Mouse (Mus musculus): ENCODE measurements around the gene Clybl. TPM values are rescaled to one million over a fixed set of nuclear protein-coding genes. Genes with fewer than 3 reads are reported as not detected.

Gene Clybl
- polyA plus RNA-seq, 1 experiment = 11.7 TPM

DNA sequence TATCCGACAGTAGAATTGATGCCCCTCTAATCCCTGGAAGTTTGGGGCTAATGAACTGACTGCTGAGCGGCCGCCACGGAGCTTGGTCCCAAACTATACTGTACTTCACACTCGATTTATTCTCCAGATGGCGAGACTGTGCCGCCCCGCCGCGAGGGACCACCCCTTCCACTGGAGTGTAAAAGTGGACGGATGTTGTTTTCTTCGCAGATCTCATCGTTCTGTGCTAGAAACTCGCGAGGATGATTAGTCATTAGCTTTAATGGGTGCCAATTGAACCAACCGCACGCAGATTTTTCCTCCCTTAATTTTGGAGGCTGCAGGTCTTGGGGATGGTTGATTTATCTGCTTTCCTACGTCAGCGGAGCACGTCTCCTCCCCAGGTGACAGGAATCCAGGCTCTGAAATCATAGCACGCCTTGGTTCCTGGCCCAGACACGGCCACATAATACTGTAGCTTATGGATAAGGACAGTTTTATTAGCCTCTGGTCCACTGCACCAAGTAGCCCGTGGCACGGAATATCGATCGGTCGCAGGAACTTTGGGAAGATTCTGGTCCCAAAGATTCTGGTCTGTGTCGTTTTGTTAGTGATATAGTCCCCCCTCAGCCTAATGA lies 185.9 kb downstream of the Clybl start:
- DNase-seq (ENCODE audit: low read depth) = peak; percentile 81
- TF ChIP-seq CTCF (IDR thresholded peaks at IDR 0.05; ENCODE audit: borderline replicate concordance, extremely low read depth, insufficient read depth, insufficient read length) = no peak
- TF ChIP-seq POLR2A (IDR thresholded peaks at IDR 0.05; ENCODE audit: borderline replicate concordance, extremely low read depth, insufficient read depth, insufficient read length, poor library complexity, severe bottlenecking) = no peak

DNA sequence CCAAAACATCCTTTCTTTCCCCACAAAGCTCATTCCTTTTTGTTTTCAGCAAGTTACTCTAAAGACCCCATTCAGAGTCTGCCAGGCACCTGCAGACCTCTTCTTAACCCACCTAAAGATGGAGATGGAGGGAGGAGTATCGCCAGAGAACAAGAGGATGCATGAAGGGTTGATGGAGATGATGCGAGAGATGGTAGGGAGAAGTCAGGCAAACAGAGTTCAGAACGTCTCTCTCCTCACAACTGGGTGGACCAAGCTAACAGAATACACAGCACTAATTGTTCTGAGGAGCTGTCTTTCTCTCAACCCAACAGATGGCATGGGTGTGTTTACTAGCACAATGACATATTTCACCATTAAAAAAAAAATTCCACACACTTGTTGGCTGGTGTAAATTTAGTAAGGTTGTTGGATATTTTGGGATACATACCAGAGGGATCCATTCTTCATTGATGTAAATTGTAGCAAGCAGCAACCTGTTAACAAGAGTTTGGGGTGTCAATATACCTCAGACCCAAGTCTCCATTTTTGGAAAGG lies 186.4 kb downstream of the Clybl start:
- no peak for DNase-seq (ENCODE audit: low read depth)
- no peak for TF ChIP-seq POLR2A (IDR thresholded peaks at IDR 0.05; ENCODE audit: borderline replicate concordance, extremely low read depth, insufficient read depth, insufficient read length, poor library complexity, severe bottlenecking)
- no peak for TF ChIP-seq CTCF (IDR thresholded peaks at IDR 0.05; ENCODE audit: borderline replicate concordance, extremely low read depth, insufficient read depth, insufficient read length)

DNA sequence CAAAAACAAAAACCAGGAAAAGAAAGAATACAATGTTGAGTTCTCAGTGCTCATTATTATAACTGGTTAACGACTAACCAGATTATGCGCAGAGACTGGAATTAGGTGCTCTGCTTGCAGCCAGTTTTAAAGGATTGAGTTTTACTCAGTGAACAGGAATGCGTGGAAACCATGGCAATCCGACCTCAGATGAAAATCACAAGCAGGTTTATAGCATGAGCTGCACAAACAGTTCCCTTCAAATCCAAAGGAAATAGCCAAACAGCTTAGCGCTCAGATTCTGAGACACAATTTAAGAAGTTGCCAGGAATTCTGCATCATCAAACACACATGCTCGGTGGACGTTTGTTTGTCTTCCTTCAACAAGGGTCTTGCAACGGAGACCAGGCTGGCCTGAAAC lies 187.0 kb downstream of the Clybl start:
- no peak for DNase-seq (ENCODE audit: low read depth)
- TF ChIP-seq CTCF (IDR thresholded peaks at IDR 0.05; ENCODE audit: borderline replicate concordance, extremely low read depth, insufficient read depth, insufficient read length) = no peak
- TF ChIP-seq POLR2A (IDR thresholded peaks at IDR 0.05; ENCODE audit: borderline replicate concordance, extremely low read depth, insufficient read depth, insufficient read length, poor library complexity, severe bottlenecking) = no peak

DNA sequence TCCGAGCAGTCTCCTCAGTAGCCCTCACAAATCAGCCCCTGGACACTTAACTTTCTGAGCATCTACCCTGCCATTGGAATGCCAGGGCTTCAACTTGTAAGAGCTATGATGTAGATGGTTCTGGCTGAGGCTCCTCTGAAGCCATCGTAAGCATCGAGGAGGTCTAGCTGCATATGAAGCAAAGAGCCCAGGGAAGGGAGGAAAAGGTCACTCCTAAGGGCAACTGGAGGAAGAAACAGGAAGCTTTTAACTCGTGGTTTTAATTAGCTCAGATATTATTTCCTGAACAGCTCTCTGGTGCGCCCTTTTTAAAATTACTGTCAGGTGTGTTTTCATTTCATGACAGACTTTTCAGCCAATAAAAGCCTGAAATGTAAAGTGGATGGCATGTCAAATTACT lies 190.5 kb downstream of the Clybl start:
- DNase-seq (ENCODE audit: low read depth) = no peak
- TF ChIP-seq POLR2A (IDR thresholded peaks at IDR 0.05; ENCODE audit: borderline replicate concordance, extremely low read depth, insufficient read depth, insufficient read length, poor library complexity, severe bottlenecking) = no peak
- TF ChIP-seq CTCF (IDR thresholded peaks at IDR 0.05; ENCODE audit: borderline replicate concordance, extremely low read depth, insufficient read depth, insufficient read length) = no peak

DNA sequence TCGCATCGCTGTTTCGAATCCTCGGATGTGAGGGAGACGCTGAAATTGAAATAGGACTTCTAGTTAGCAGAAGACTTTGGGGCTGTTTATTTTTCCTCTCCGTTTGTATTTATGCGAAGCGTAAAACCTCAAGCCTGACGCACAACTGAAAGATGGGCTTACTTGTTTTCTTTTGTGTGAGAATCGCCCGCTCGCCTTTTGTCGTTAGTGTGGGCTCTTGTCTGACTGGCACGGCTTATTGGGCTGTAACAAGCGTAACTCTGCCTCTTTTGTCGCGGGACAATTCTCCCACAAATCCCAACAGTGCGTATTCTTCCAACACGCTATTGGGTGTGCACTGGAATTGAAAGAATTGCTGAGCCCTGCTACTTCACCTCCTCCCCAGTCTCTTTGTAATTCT lies 192.0 kb downstream of the Clybl start:
- peak; percentile 93 for DNase-seq (ENCODE audit: low read depth)
- TF ChIP-seq CTCF (IDR thresholded peaks at IDR 0.05; ENCODE audit: borderline replicate concordance, extremely low read depth, insufficient read depth, insufficient read length) (no peak), POLR2A (IDR thresholded peaks at IDR 0.05; ENCODE audit: borderline replicate concordance, extremely low read depth, insufficient read depth, insufficient read length, poor library complexity, severe bottlenecking) (no peak)

DNA sequence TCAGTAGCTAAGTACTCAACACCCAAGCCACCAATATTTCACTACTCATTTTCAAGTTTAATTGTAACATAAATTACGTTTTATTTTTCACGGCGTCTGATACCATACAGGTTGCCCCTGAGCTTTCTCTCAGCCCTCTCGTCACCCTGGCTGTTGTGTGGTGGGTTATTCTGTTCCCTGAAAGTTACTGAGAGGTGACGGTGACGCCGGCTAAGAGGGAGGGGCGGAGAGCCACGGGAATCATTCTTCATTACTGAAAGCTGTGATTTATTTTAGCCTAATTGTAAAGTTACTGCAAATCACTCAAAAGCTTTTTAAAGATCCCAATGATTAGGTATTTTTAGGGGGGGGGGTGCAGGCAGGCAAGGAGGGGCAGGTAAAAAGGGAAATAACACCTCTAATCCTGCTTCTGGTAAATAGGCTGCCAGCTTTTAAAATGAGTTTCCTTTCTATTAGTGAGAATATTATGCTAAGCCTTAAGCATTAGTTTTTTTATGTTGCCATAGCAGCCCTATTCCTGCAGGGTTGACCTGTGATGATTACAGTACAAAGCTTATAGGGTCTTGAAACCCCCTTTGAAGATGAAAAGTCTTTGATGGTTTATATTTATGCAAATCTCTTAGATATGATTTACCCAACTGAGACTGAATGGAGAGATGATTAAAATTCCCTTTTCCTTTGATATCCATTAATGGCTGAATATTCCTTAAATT lies 192.9 kb downstream of the Clybl start:
- peak; percentile 85 for DNase-seq (ENCODE audit: low read depth)
- TF ChIP-seq CTCF (IDR thresholded peaks at IDR 0.05; ENCODE audit: borderline replicate concordance, extremely low read depth, insufficient read depth, insufficient read length) (no peak), POLR2A (IDR thresholded peaks at IDR 0.05; ENCODE audit: borderline replicate concordance, extremely low read depth, insufficient read depth, insufficient read length, poor library complexity, severe bottlenecking) (no peak)

DNA sequence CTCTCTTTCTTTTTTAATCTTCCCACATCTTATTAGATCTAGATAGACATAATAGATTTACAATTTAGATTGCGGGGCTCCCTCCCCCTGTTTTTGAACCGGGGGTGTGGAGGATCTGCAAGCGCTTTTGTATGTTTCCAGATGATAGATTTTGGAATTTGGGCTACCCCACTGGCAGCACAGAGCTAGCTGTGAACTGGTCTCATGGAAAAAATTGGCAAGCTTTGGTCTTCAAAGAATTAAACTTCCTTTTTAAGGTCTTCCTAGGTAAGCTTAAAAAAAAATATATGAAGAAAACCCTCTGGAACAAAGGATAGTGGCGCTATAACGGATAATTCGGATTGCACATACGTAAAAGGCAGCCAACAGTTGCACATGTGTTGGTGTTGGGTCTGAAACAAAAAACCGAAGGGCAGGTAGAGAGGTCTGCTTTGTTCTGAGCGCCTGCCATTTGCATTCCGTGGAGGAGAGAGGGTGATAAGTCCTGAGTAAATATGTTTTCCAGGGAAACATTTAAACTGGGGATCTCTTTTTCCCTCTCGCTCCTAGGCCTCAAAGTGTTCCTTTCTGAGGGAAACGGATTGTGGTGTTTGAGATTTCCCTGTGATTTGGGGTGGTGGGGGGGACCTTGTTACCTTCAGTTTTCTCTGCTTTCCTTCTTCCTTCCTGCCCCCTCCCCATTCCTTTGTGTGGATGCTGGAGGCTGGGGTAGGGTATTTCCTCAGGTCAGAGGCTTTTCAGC lies 193.7 kb downstream of the Clybl start:
- TF ChIP-seq CTCF (IDR thresholded peaks at IDR 0.05; ENCODE audit: borderline replicate concordance, extremely low read depth, insufficient read depth, insufficient read length) (no peak), POLR2A (IDR thresholded peaks at IDR 0.05; ENCODE audit: borderline replicate concordance, extremely low read depth, insufficient read depth, insufficient read length, poor library complexity, severe bottlenecking) (no peak)
- peak; percentile 79 for DNase-seq (ENCODE audit: low read depth)

DNA sequence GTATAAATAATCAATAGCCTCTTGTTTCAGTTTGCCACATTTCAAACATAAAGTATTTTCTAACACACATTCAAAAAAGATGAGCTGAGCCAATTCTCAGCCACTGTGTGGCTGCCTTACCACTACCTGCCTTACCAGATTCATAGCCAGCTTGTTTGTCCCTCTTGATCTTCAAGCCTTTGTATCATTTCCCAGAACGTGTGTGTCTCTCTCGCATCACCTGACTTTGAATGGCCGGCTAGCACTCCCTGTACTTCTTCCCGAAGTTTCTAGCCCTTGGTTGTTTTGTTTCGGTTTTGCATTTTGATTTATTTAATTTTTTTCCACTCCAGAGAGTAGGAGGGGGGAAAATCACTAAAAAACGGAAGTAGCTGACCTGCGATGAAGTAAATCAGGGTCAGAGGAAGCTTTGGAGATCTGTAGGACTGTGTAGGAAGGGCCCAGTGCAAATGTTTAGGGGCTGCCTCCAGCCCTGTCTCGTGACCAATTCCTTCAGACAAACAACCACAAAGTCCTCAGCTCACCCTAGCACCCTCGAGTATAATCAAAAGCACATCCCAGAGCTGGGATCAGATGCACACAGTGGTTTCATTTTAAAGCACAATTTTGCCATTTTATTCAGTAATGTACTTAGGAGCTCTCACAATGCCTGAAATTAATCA lies 195.1 kb downstream of the Clybl start:
- DNase-seq (ENCODE audit: low read depth) = peak; percentile 39
- TF ChIP-seq CTCF (IDR thresholded peaks at IDR 0.05; ENCODE audit: borderline replicate concordance, extremely low read depth, insufficient read depth, insufficient read length) (no peak), POLR2A (IDR thresholded peaks at IDR 0.05; ENCODE audit: borderline replicate concordance, extremely low read depth, insufficient read depth, insufficient read length, poor library complexity, severe bottlenecking) (no peak)

DNA sequence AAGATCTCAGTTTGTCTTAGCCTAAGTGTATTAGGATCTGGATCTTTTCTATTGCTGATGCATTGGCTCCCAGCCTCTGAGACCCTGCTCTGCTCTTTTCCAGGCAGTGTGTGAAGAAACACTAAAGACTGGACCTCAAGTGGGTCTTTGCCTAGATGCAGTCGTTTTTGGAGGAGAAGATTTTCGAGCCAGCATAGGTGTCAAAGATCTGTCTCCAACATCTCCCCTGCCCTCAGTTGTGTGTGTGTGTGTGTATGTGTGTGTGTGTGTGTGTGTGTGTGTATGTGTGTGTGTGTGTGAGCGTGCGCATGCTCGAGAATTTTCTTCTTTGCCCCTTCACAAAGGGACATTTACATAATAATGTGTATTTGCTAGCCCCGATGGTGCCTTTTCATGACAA lies 196.2 kb downstream of the Clybl start:
- DNase-seq (ENCODE audit: low read depth) = peak; percentile 41

DNA sequence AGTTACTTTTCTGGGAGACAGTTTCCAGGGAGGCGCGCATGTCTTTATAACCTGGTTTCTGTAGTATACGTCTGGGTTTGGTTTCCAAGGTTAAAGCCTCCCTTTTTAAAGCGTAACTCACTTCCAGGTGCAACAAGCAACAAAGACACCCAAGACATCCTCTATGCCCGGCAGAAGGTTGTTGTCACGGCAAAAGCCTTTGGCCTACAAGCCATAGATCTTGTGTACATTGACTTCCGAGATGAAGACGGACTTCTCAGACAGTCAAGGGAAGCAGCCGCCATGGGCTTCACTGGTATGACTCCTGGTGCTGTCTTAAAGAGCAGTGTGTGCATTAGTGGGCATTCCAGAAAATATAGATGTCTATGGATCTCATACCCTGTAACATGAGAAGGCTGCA lies 197.6 kb downstream of the Clybl start:
- TF ChIP-seq CTCF (IDR thresholded peaks at IDR 0.05; ENCODE audit: borderline replicate concordance, extremely low read depth, insufficient read depth, insufficient read length) = no peak
- TF ChIP-seq POLR2A (IDR thresholded peaks at IDR 0.05; ENCODE audit: borderline replicate concordance, extremely low read depth, insufficient read depth, insufficient read length, poor library complexity, severe bottlenecking) = no peak
- DNase-seq (ENCODE audit: low read depth) = no peak

More for the DNA sequence above, 196.2 kb downstream of the Clybl start:
- TF ChIP-seq POLR2A (IDR thresholded peaks at IDR 0.05; ENCODE audit: borderline replicate concordance, extremely low read depth, insufficient read depth, insufficient read length, poor library complexity, severe bottlenecking) (no peak), CTCF (IDR thresholded peaks at IDR 0.05; ENCODE audit: borderline replicate concordance, extremely low read depth, insufficient read depth, insufficient read length) (no peak)

DNA sequence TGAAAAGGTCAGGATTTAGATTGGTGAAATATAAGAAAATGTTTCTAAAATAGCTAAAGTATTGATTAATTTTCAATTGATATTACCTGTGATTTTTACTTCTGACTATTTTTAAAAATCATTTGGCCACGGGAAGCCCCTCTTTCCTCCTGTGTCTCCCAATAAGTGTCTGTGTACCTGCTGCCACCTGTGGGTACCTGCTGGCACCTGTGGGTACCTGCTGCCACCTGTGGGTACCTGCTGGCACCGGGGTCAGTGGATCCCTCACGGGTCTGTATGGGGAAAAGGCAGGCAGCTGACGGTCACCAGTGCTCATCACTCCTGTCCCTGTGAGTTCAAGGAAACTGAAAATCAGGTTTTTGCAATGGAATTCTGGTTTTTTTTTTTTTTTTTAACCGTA lies 198.5 kb downstream of the Clybl start:
- TF ChIP-seq POLR2A (IDR thresholded peaks at IDR 0.05; ENCODE audit: borderline replicate concordance, extremely low read depth, insufficient read depth, insufficient read length, poor library complexity, severe bottlenecking) (no peak), CTCF (IDR thresholded peaks at IDR 0.05; ENCODE audit: borderline replicate concordance, extremely low read depth, insufficient read depth, insufficient read length) (no peak)
- no peak for DNase-seq (ENCODE audit: low read depth)

Data from brain, embryonic 14.5 days (tissue).